Mouse (Mus musculus) v-Abl transformed pro-B cells (cell line): ENCODE data around the gene Myod1.

ENCODE experiments used
- in situ Hi-C, 2 experiments: fragments of 400-800 bp; cut with MboI; formaldehyde crosslinking; loops; one replicate each; pipeline ENCODE4 v1.15.1; 2025; ENCODE audit not compliant: unreplicated experiment in 2 of 2

Myod1 gene

GRCm38 (mm10) chr7:46389456-46390085 is 13.3 kb downstream of the Myod1 start:
- in situ Hi-C loops = loop anchor here (5.0 to 10.0 kb wide), 4 partner anchors 38 to 385 kb away; no protein-coding TSS in a partner anchor

- in situ Hi-C loops = loop anchor here (5.0 to 10.0 kb wide), 4 partner anchors 37 to 385 kb away; no protein-coding TSS in a partner anchor
Measured at GRCm38 (mm10) chr7:46390226-46390625, 14.0 kb downstream of the Myod1 start.

GRCm38 (mm10) chr7:46391701-46392100 is 15.4 kb downstream of the Myod1 start:
- in situ Hi-C loops = loop anchor here (5.0 to 10.0 kb wide), 4 partner anchors 36 to 383 kb away; no protein-coding TSS in a partner anchor

GRCm38 (mm10) chr7:46393116-46393515 is 16.8 kb downstream of the Myod1 start:
- in situ Hi-C loops = loop anchor here (5.0 to 10.0 kb wide), 4 partner anchors 34 to 382 kb away; no protein-coding TSS in a partner anchor

GRCm38 (mm10) chr7:46393718-46394511 is 17.6 kb downstream of the Myod1 start:
- in situ Hi-C loops = loop anchor here (5.0 to 10.0 kb wide), 4 partner anchors 33 to 381 kb away; no protein-coding TSS in a partner anchor

GRCm38 (mm10) chr7:46394933-46395332 is 18.7 kb downstream of the Myod1 start:
- in situ Hi-C loops = loop anchor here (5.0 to 10.0 kb wide), 4 partner anchors 32 to 380 kb away; no protein-coding TSS in a partner anchor

- in situ Hi-C loops = loop anchor here in 1 of 2 experiments (10.0 kb wide), 1 partner anchor 379 kb away; no protein-coding TSS in a partner anchor
Measured at GRCm38 (mm10) chr7:46395571-46395970, 19.3 kb downstream of the Myod1 start.

GRCm38 (mm10) chr7:46396231-46396927 is 20.1 kb downstream of the Myod1 start, which contains the start of gene Kcnc1:
TSS of gene Kcnc1 (plus strand) at chr7:46396497.
- in situ Hi-C loops = loop anchor here in 1 of 2 experiments (10.0 kb wide), 1 partner anchor 378 kb away; no protein-coding TSS in a partner anchor

- in situ Hi-C loops = loop anchor here in 1 of 2 experiments (10.0 kb wide), 1 partner anchor 378 kb away; no protein-coding TSS in a partner anchor
Measured at GRCm38 (mm10) chr7:46396928-46397731, 20.9 kb downstream of the Myod1 start.

- in situ Hi-C loops = loop anchor here in 1 of 2 experiments (10.0 kb wide), 1 partner anchor 377 kb away; no protein-coding TSS in a partner anchor
Measured at GRCm38 (mm10) chr7:46397732-46398333, 21.6 kb downstream of the Myod1 start.

GRCm38 (mm10) chr7:46398612-46399011 is 22.3 kb downstream of the Myod1 start:
- in situ Hi-C loops = loop anchor here in 1 of 2 experiments (10.0 kb wide), 1 partner anchor 376 kb away; no protein-coding TSS in a partner anchor

- in situ Hi-C loops = loop anchor here in 1 of 2 experiments (10.0 kb wide), 1 partner anchor 375 kb away; no protein-coding TSS in a partner anchor
Measured at GRCm38 (mm10) chr7:46399676-46400075, 23.4 kb downstream of the Myod1 start.

- in situ Hi-C loops = no loop called here
Measured at GRCm38 (mm10) chr7:46400346-46400745, 24.1 kb downstream of the Myod1 start.

- in situ Hi-C loops = no loop called here
Measured at GRCm38 (mm10) chr7:46401371-46402180, 25.3 kb downstream of the Myod1 start.

- in situ Hi-C loops = no loop called here
Measured at GRCm38 (mm10) chr7:46403616-46404485, 27.6 kb downstream of the Myod1 start.

- in situ Hi-C loops = no loop called here
Measured at GRCm38 (mm10) chr7:46404756-46405155, 28.5 kb downstream of the Myod1 start.

- in situ Hi-C loops = no loop called here
Measured at GRCm38 (mm10) chr7:46408606-46409005, 32.3 kb downstream of the Myod1 start.
